9 mouse cellular contexts compared by ENCODE assay signal in genomic region chr1:191185761-191186385, GRCm38 (mm10). TPM values are rescaled to one million over a fixed set of nuclear protein-coding genes. Genes with fewer than 3 reads are reported as not detected.
DNase-seq lines count a peak whose midpoint lies in the region; ATAC-seq and TF ChIP-seq lines count a peak whose summit lies in the region.
"Had no signal": no experiment of that assay in that cellular context is flagged by ENCODE, and none has a peak within 500 bp of the region (broad histone marks: within the 10 kb centered on the region; RNA-seq: fewer than 3 reads in every experiment).

No protein-coding gene starts in this region.

- no peak overlapping the region for H3K27ac ChIP-seq in forebrain, embryonic 14.5 days (ENCODE audit: low read depth, low read length)
- no peak overlapping the region for H3K27ac ChIP-seq in intestine, embryonic 14.5 days (ENCODE audit: low read depth)
- peak overlapping the region; percentile 62 for H3K27ac ChIP-seq in lung, postnatal 0 days (ENCODE audit: low read length)

- peak overlapping the region; percentile 42 for H3K4me3 ChIP-seq in forebrain, embryonic 14.5 days (ENCODE audit: low read depth, low read length)
- peak overlapping the region; percentile 60 for H3K4me3 ChIP-seq in intestine, embryonic 14.5 days (ENCODE audit: low read depth, low read length)
- peak overlapping the region; percentile 64 for H3K4me3 ChIP-seq in lung, postnatal 0 days (ENCODE audit: low read depth, low read length)

- under 1% methylated on average over 16 of the region's 16 CpGs for WGBS in forebrain, embryonic 14.5 days
- WGBS in intestine, embryonic 14.5 days: under 1% methylated on average over 16 of the region's 16 CpGs
- WGBS in lung, postnatal 0 days: under 1% methylated on average over 16 of the region's 16 CpGs

- H3K4me2 ChIP-seq in forebrain, embryonic 14.5 days (ENCODE audit: low read length): peak overlapping the region; percentile 94
- peak overlapping the region; percentile 95 for H3K4me2 ChIP-seq in intestine, embryonic 14.5 days (ENCODE audit: low read length)
- peak overlapping the region; percentile 70 for H3K4me2 ChIP-seq in lung, postnatal 0 days (replicated peaks; ENCODE audit: low read depth, low read length)

- peaks cover 70% of the 10 kb centered on the region for H3K27me3 ChIP-seq in forebrain, embryonic 14.5 days (replicated peaks; ENCODE audit: control insufficient read depth, insufficient read depth, low read length)
- H3K27me3 ChIP-seq in intestine, embryonic 14.5 days (replicated peaks; ENCODE audit: control insufficient read depth, insufficient read depth, low read length): peaks cover 47% of the 10 kb centered on the region
- no peaks in the 10 kb centered on the region; the same call in 1 of the 2 replicates for H3K27me3 ChIP-seq in lung, postnatal 0 days (replicated peaks; ENCODE audit: insufficient read depth, low read length)

- no peak for TF ChIP-seq EP300 in lung, postnatal 0 days (IDR thresholded peaks at IDR 0.05)

- H3K36me3 ChIP-seq in forebrain, embryonic 14.5 days (ENCODE audit: control insufficient read depth, insufficient read depth, low read length): no peaks in the 10 kb centered on the region
- H3K36me3 ChIP-seq in intestine, embryonic 14.5 days (ENCODE audit: control insufficient read depth, insufficient read depth, low read length): no peaks in the 10 kb centered on the region
- no peaks in the 10 kb centered on the region for H3K36me3 ChIP-seq in lung, postnatal 0 days (ENCODE audit: insufficient read depth, low read length)

- peak; percentile 6 for DNase-seq in gastrocnemius, postnatal 25 days
- DNase-seq in gastrocnemius, postnatal 14 days: no peak
- DNase-seq in forebrain, embryonic 14.5 days (ENCODE audit: low spot score): peak; percentile 17
- peak; percentile 64 for DNase-seq in intestine, embryonic 14.5 days (ENCODE audit: low spot score)
- peak; percentile 73 for DNase-seq in lung, postnatal 0 days (ENCODE audit: low spot score)
- DNase-seq in urinary bladder, adult 2 months (ENCODE audit: low spot score): peak; percentile 40
- no peak for DNase-seq in adrenal gland, postnatal 25 days

- H3K9ac ChIP-seq in forebrain, embryonic 14.5 days (ENCODE audit: low read length): no peak overlapping the region
- no peak overlapping the region for H3K9ac ChIP-seq in intestine, embryonic 14.5 days (ENCODE audit: low read length)
- H3K9ac ChIP-seq in lung, postnatal 0 days (replicated peaks; ENCODE audit: low read depth): peak overlapping the region; percentile 19; the same call in 1 of the 2 replicates

- H3K9me3 ChIP-seq in forebrain, embryonic 14.5 days (replicated peaks; ENCODE audit: control insufficient read depth, low read length): no peaks in the 10 kb centered on the region
- H3K9me3 ChIP-seq in intestine, embryonic 14.5 days (ENCODE audit: control insufficient read depth, low read length): no peaks in the 10 kb centered on the region
- no peaks in the 10 kb centered on the region for H3K9me3 ChIP-seq in lung, postnatal 0 days (ENCODE audit: low read length)

- no peak for ATAC-seq in forebrain, embryonic 14.5 days
- no peak for ATAC-seq in intestine, embryonic 14.5 days (replicated peaks; ENCODE audit: low FRiP score, low TSS enrichment, low read depth)
- ATAC-seq in lung, postnatal 0 days: no peak
- no peak for ATAC-seq in activated CD4-positive, CD25-positive, alpha-beta regulatory T cell, adult 4 months

- TF ChIP-seq CTCF in lung, postnatal 0 days (IDR thresholded peaks at IDR 0.05): no peak

- intact Hi-C loops in gastrocnemius, postnatal 14 days (cut with DNase I; ENCODE audit: low total_unique reads): no loop called here

- H3K4me1 ChIP-seq in forebrain, embryonic 14.5 days (ENCODE audit: control insufficient read depth, insufficient read depth, low read length): peaks cover 23% of the 10 kb centered on the region
- H3K4me1 ChIP-seq in intestine, embryonic 14.5 days (replicated peaks; ENCODE audit: control insufficient read depth, insufficient read depth, low read length): peaks cover 21% of the 10 kb centered on the region
- peaks cover 19% of the 10 kb centered on the region for H3K4me1 ChIP-seq in lung, postnatal 0 days (ENCODE audit: insufficient read depth, low read depth, low read length)

RNA-seq across cellular contexts. Expression of gene Fam71a, which starts 21.3 kb away (rescaled TPM):
- total RNA-seq in gastrocnemius, postnatal 25 days (2021): not detected
- not detected for total RNA-seq in gastrocnemius, postnatal 14 days (2021)
- not detected in 2 replicates for polyA plus RNA-seq in forebrain, embryonic 14.5 days (2014; fragmentation: Nextera tagmentation; extraction: Ambion mirVana)
- not detected in 2 replicates for polyA plus RNA-seq in intestine, embryonic 14.5 days (2014; fragmentation: Nextera tagmentation; extraction: Ambion mirVana)
- polyA plus RNA-seq in lung, postnatal 0 days (2015; fragmentation: Nextera tagmentation; extraction: Ambion mirVana): not detected in 2 replicates
- polyA plus RNA-seq in urinary bladder, adult 2 months (2012; rRNA removed): not detected in 2 replicates
- not detected in 2 replicates for total RNA-seq in adrenal gland, postnatal 25 days (2021)
- polyA plus RNA-seq in activated CD4-positive, CD25-positive, alpha-beta regulatory T cell, adult 4 months (2017; shearing (Covaris generic)): not detected
- polyA plus RNA-seq: C2C12 had no signal

RNA-seq across cellular contexts. Expression of gene Atf3, which starts 32.0 kb away (rescaled TPM):
- total RNA-seq in gastrocnemius, postnatal 25 days (2021): 10 to 100 TPM in 1 of 2 experiments, 1 to 10 TPM in 1; 7.0 to 12.6 TPM
- 10 to 100 TPM in 1 of 2 experiments, 1 to 10 TPM in 1; 4.2 to 12.3 TPM for total RNA-seq in gastrocnemius, postnatal 14 days (2021)
- polyA plus RNA-seq in forebrain, embryonic 14.5 days (2014; fragmentation: Nextera tagmentation; extraction: Ambion mirVana): 0.98 and 1.5 TPM in 2 replicates
- polyA plus RNA-seq in intestine, embryonic 14.5 days (2014; fragmentation: Nextera tagmentation; extraction: Ambion mirVana): 4.4 and 4.9 TPM in 2 replicates
- 8.2 and 8.3 TPM in 2 replicates for polyA plus RNA-seq in lung, postnatal 0 days (2015; fragmentation: Nextera tagmentation; extraction: Ambion mirVana)
- 4.6 and 9.8 TPM in 2 replicates for polyA plus RNA-seq in urinary bladder, adult 2 months (2012; rRNA removed)
- total RNA-seq in adrenal gland, postnatal 25 days (2021): 0.67 TPM in 1 of 2 replicates, not detected in the other
- not detected for polyA plus RNA-seq in activated CD4-positive, CD25-positive, alpha-beta regulatory T cell, adult 4 months (2017; shearing (Covaris generic))

Comparison
In these comparisons a context has a peak if more than half of its experiments do, and no peak if none do; other contexts are left out.
1. DNase-seq: peak in gastrocnemius, postnatal 25 days (single experiment), forebrain, embryonic 14.5 days (single experiment), intestine, embryonic 14.5 days (single experiment), lung, postnatal 0 days (single experiment) and urinary bladder, adult 2 months (single experiment); none in gastrocnemius, postnatal 14 days (single experiment) and adrenal gland, postnatal 25 days (single experiment).
2. Peak in every context shown above with its lines, with median percentiles within 50 percentile points of each other: H3K4me2 ChIP-seq and H3K4me3 ChIP-seq.